Mouse (Mus musculus) activated CD4-positive, CD25-positive, alpha-beta regulatory T cell, adult 4 months (primary cell): ENCODE data around the gene Sesn3. TPM values are rescaled to one million over a fixed set of nuclear protein-coding genes. Genes with fewer than 3 reads are reported as not detected.
"Not testable (repeated sequence)": the region's sequence is repeated elsewhere in the genome, so short reads cannot be mapped to it uniquely, and the experiment has no call there.

ENCODE experiments used
- ATAC-seq: one replicate; pipeline ENCODE4 v1.8.0; 2017
- polyA plus RNA-seq, 2 experiments: library from polyadenylated mRNA; unstranded; fragments of 100-300 nt; shearing (Covaris generic); gene quantifications; one replicate each; pipeline ENCODE4 v1.2.1; 2017

Sesn3 gene
- polyA plus RNA-seq, 2 experiments from 2014 or later, result 20.9 to 21.9 TPM

DNA sequence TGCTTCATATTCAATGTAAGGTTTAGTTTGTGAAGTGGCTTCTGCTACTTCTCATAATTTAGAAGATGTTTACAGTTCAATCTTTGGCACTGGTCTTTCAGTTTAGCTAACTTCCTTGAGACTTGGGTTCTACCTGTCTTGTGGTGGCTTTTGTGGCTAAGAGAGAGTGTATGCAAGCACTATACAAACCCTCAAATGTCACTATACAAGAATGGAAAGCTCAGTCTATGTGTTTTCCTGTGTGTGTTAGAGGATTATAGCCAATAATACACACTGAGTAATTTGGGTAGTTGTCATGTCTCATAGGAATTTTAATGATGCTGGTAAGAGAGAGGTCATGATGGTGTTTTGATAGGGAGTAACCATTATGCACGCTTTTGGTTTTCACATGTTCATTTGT, 5.8 kb downstream of the Sesn3 start:
- peak; percentile 9 for ATAC-seq

DNA sequence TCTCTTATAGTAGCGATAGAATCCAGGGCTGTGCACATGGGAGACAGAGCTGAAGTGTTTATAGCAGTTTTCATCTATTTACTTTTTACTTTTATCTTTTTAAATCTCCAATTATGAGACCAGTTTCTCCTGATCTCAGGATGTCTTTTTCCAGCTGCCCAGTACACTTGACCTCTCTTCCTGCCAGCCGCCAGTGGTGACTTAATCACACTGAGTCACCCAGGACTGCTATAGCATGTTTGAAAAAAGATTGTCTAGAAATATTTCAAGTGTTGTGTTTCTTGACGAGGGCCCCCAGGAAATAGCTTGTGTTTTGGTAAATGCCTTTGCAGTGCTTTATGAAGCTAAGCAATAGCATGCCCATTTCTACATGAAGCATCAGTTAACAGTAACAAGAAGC, 10.2 kb downstream of the Sesn3 start:
- no peak for ATAC-seq

GRCm38 (mm10) chr9:14287234-14287633, 12.4 kb downstream of the Sesn3 start:
- no peak for ATAC-seq

DNA sequence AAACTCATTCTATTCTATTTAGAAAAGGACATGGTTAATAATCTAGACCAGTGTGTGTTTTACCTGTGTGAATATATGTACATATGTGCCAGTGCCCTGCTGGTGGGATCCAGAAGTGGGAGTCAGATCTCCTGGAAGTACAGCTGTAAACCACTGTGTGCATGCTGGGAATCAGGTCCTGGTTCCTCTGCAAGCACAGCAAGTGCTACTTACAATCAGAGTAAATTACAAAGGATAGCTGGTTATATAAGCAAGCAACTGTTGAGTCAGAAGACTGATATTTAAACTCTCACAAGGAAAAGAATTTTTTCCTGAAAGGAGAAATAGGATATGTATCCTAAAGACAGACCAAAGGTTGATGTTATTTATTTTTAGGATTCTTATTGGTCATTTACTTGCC, 13.6 kb downstream of the Sesn3 start:
- no peak for ATAC-seq

GRCm38 (mm10) chr9:14293866-14294265, 19.0 kb downstream of the Sesn3 start:
- peak; percentile 55 for ATAC-seq

- ATAC-seq, result peak; percentile 80
Measured at GRCm38 (mm10) chr9:14295680-14296440, 21.0 kb downstream of the Sesn3 start.

- ATAC-seq, result no peak
Measured at GRCm38 (mm10) chr9:14297204-14297603, 22.3 kb downstream of the Sesn3 start.

- no peak for ATAC-seq
Measured at GRCm38 (mm10) chr9:14299819-14300218, 25.0 kb downstream of the Sesn3 start.

DNA sequence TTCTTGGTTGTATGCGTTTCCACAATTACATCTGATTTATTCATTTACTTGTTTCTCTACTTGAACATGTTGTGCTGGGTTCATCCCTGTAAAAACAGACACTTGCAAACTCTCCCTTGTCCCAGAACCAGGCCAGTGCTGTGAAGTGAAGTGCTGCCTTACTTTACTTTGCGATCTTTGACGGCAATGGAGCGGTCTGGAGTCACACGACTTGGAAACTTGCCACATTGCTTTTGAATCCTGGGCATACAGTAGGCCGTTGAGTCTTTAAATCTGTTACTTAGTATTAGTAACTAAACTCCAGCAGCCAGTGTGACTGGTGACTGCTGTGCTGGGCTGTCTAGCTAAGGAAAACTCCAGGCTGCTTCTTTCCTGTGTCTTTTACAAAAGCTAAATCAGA, 25.9 kb downstream of the Sesn3 start:
- no peak for ATAC-seq

- no peak for ATAC-seq
Measured at GRCm38 (mm10) chr9:14304262-14304968, 29.5 kb downstream of the Sesn3 start.

GRCm38 (mm10) chr9:14307341-14307740, 32.5 kb downstream of the Sesn3 start:
- ATAC-seq, result no peak

- no peak for ATAC-seq
Measured at GRCm38 (mm10) chr9:14313968-14314367, 39.1 kb downstream of the Sesn3 start.

DNA sequence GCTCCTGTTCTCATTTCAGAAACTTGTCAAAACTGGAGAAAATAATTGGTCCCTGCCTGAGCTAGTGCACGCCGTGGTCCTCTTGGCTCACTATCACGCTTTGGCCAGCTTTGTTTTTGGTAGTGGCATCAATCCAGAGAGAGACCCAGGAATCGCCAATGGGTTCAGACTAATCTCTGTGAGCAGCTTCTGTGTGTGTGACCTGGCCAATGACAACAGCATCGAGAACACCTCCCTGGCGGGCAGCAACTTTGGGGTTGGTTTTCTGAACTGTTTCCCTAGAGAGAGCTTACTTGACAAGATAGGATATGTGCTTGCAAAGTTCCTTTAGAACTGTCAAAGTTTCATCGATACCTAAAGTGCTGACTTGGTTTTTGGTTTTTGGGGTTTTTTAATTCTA, 39.6 kb downstream of the Sesn3 start:
- ATAC-seq, result no peak

DNA sequence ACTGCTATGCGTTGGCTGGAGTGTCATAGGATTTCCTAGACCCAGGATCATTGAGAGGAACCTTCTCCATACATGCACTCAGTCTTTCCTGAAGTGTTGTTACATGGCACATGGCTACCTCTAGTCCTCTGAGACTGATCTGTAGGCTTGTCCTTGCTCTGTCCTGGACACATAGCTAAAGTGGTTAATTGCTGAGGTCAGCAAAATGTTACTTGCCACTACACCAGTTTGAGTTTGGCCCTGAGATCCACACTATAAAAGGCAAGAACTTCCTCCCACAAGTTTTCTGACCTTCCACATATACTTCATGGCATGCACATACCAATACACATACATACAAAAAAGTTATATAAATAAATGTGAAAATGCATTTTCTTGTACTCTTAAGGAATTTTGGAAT, 41.8 kb downstream of the Sesn3 start:
- ATAC-seq, result no peak

DNA sequence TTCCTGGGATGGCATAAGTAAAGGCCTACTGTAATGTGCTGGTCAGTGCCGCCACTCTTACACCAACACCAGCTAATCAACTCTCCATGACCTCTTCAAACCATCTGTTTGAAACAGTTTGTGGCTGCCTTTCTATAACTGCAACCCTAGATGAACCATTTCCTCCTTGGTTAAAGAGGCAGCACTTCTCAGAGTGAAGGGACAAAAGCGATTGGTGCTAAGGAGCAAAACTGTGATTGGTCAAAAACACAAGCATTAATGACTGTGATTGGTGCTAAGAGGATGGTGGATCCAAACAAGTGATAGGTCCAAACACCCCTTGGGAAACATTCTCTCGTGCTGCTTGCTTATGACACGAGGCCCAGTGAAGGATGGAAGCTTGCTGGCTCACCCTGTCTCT, 61.0 kb downstream of the Sesn3 start:
- ATAC-seq, result peak; percentile 24

- no peak for ATAC-seq
Measured at GRCm38 (mm10) chr9:14336901-14337300, 62.0 kb downstream of the Sesn3 start.

DNA sequence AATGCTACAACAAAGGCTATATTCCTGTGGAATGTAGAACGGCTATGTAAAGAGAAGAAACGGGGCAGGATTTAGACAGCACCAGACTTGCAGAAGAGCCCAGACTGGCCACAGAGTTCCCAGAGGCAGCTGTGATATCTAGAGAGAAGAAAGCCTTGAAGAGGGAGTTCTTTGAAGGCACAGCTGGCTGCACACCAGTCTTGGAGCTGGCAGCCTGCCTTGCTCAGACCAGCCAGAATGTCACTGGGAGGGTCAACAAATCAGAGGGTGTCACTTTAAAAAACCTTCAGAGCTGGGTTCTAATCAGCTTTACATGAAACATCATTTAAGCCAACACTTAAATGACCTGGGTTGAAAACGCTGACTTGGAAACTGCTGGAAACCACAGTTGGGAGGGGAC, 63.8 kb downstream of the Sesn3 start:
- no peak for ATAC-seq

DNA sequence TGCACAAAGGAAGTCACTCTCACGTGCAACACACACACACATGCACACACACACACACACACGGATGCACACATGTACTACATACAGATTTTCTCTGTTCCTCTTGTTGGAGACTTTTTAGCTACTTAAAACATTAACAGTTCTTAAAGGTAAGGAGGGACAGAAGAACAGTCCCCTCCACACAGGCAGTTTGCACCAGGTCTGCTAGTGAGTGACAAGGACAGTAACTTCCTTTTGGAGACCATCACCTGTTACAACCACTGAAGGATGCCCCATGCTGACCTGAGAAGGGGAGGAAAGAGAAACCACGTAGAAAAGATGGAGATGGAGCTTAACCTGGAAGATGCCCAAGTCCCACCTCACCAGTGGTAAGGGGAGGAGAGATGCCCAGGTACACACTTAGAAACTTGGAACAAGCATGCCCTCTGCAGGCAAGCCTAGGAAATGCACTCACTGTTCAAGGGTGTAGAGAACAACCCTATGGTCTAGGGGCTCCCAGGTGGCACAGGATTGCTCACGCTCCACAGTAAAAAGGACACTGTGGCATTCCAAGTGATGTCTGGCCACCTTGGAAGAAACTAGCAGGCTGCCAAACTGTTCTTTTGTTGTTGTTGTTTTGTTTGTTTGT, 67.3 kb downstream of the Sesn3 start:
- ATAC-seq, result peak; percentile 82

GRCm38 (mm10) chr9:14345866-14346265, 71.0 kb downstream of the Sesn3 start:
- ATAC-seq, result not testable (repeated sequence)

- ATAC-seq, result no peak
Measured at GRCm38 (mm10) chr9:14348416-14348815, 73.5 kb downstream of the Sesn3 start.

DNA sequence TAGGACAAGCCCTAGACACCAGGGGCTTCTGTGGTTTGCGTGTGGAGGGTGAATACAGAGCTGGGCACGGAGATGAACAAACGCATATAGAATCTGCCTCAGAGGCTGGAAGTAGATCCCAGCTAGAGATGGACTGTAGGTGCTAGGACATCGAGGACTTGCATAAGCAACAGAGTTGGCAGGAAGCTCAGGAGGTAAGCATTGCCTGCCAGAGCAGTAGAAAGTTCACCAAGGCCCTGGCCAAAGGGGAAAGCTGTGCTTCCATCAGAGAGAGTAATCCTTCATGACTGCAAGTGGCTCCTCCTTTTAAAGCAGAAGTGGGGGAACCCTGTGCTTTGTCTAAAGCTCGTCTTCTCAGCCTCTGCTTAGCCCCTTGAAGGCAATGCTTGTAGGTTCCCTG, 74.5 kb downstream of the Sesn3 start:
- no peak for ATAC-seq

DNA sequence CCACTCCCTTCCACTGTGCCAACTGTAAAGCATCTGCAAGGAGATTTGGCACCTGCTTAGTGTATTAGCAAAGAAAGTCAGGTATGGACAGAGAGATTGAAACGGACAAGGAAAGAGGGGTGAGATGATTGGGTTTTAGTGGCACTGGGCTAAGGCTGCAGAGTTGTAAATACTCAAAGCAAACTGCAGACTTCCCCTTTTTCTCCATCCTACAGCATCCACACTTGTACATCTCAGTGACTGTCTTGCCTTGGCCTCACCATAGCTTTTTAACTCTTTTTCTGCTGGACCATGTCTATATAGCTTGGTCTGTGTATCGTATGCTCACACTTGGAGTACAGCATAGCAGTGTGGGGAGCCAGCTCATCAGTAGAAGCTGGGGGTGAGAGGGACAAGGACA, 75.9 kb downstream of the Sesn3 start:
- ATAC-seq, result no peak

GRCm38 (mm10) chr9:14352337-14352736, 77.5 kb downstream of the Sesn3 start:
- ATAC-seq, result peak; percentile 85

- no peak for ATAC-seq
Measured at GRCm38 (mm10) chr9:14354852-14355251, 80.0 kb downstream of the Sesn3 start.
